9 mouse cellular contexts compared by ENCODE assay signal in the genomic region with DNA sequence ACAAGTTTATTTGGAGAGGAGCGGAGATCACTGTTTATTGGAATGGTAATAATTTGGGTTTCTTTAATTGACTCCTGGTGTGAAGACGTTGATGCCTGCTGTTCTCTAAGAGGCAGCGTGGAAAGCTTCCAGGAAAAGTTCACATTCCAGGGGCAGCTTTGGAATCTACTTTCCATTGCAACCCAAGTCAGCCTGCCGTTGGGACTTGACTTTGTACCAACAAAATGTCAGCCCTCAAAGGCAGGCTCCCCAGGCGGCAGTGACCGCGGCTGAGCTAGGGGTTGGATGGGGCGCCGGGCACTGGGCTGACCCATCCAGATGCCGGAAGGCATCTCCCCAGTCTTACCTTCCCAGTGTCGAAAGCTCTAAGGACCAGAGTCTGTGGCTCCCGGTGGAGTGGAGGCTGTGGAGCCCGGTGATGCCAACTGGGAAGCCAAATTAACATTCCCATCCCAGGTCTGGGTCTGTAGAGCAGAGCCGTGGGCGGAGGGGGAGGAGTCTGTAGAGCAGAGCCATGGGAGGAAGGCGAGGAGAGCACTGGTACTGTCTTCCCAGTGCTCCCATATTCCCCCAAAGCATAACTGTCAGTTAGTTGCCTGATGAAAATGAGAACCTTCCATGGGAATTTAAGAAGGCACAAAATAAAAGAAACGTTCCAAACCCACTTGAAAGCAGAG. TPM values are rescaled to one million over a fixed set of nuclear protein-coding genes. Genes with fewer than 3 reads are reported as not detected.
DNase-seq lines count a peak whose midpoint lies in the region; ATAC-seq lines count a peak whose summit lies in the region.
"Had no signal": no experiment of that assay in that cellular context is flagged by ENCODE, and none has a peak within 500 bp of the region (broad histone marks: within the 10 kb centered on the region; RNA-seq: fewer than 3 reads in every experiment).

No protein-coding gene starts in this region.

- DNase-seq in neural tube, embryonic 10.5 days (ENCODE audit: extremely low spot score, low spot score): no peak
- DNase-seq in heart, adult 9 months (ENCODE audit: low spot score in 2 of 2): peak; percentile 6 to 30
- DNase-seq in kidney, postnatal 14 days: peak; percentile 55
- DNase-seq in skeletal muscle tissue, adult 2 months (ENCODE audit: low read depth, low spot score): peak; percentile 76
- no peak for DNase-seq in ovary, postnatal 10 days (ENCODE audit: low spot score)
- no peak for DNase-seq in retina, embryonic 14.5 days (ENCODE audit: low spot score)
- DNase-seq in cerebellum, adult 9-10 months: no peak
- DNase-seq: liver, embryonic 13.5 days had no signal

- H3K36me3 ChIP-seq in neural tube, embryonic 13.5 days: no peaks in the 10 kb centered on the region
- H3K36me3 ChIP-seq: liver, embryonic 13.5 days had no signal

- WGBS in neural tube, embryonic 13.5 days: 35% methylated on average over 17 of the region's 17 CpGs

- 0 out of 2 replicates have a peak overlapping the region, but pooled peaks have one; percentile 16 for H3K4me2 ChIP-seq in neural tube, embryonic 13.5 days
- H3K4me2 ChIP-seq: liver, embryonic 13.5 days had no signal

- no peak overlapping the region for H3K9ac ChIP-seq in neural tube, embryonic 13.5 days
- H3K9ac ChIP-seq: liver, embryonic 13.5 days had no signal

- H3K9me3 ChIP-seq in neural tube, embryonic 13.5 days: no peaks in the 10 kb centered on the region
- H3K9me3 ChIP-seq: liver, embryonic 13.5 days had no signal

- ATAC-seq in neural tube, embryonic 13.5 days (ENCODE audit: low read depth): no peak

- H3K27me3 ChIP-seq in neural tube, embryonic 13.5 days: no peaks in the 10 kb centered on the region

- no peak overlapping the region for H3K27ac ChIP-seq in neural tube, embryonic 13.5 days (replicated peaks)
- H3K27ac ChIP-seq: liver, embryonic 13.5 days had no signal

- no peak overlapping the region for H3K4me3 ChIP-seq in neural tube, embryonic 13.5 days
- H3K4me3 ChIP-seq: liver, embryonic 13.5 days had no signal

- H3K4me1 ChIP-seq in neural tube, embryonic 13.5 days (replicated peaks): peaks cover 9% of the 10 kb centered on the region
- H3K4me1 ChIP-seq: liver, embryonic 13.5 days had no signal

RNA-seq across cellular contexts. Expression of a gene that starts 7.5 kb away (rescaled TPM):
- polyA plus RNA-seq in neural tube, embryonic 13.5 days (2015; fragmentation: Nextera tagmentation; extraction: Ambion mirVana): 6.9 and 10.3 TPM in 2 replicates

RNA-seq across cellular contexts. Expression of a gene that starts 26.4 kb away (rescaled TPM):
- polyA plus RNA-seq in neural tube, embryonic 13.5 days (2015; fragmentation: Nextera tagmentation; extraction: Ambion mirVana): 6.7 and 6.8 TPM in 2 replicates

Comparison
In these comparisons a context has a peak if more than half of its experiments do, and no peak if none do; other contexts are left out.
1. DNase-seq: peak in heart, adult 9 months (2 of 2), kidney, postnatal 14 days (single experiment) and skeletal muscle tissue, adult 2 months (single experiment); none in neural tube, embryonic 10.5 days (single experiment), ovary, postnatal 10 days (single experiment), retina, embryonic 14.5 days (single experiment) and cerebellum, adult 9-10 months (single experiment).